Comparison of ENCODE assay signal across 1 mouse cellular context in the genomic region with DNA sequence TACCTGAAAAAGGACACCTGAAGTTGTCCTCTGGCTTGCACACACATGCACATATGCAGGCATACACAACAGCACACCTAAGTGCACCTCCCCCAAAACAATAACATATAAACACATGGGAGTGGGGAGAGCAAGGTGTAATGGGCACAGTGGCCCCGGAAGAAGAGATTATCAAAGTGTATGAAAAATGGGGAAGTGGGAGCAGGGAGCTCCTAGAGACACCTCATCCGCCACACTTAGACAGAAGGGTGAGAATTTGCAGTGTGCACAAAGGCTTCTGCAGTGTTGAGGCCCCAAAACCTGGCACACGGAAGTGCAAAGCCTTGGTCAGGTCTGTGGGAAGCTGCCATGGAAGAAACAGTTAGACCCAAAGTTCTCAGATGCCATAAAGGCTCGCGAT.
TF ChIP-seq lines count a peak whose summit lies in the region.

No protein-coding gene starts in this region.

TF ChIP-seq in MEL, 35 proteins besides CTCF, POLR2A, EP300 and RAD21 (continued from another document):
- TF ChIP-seq GATA1 (IDR thresholded peaks at IDR 0.05; ENCODE audit: low read depth, low read length), result 0 out of 2 replicates have a peak, but pooled peaks have one; percentile 21
